Mouse (Mus musculus): ENCODE results near the gene Slc16a7. TPM values are rescaled to one million over a fixed set of nuclear protein-coding genes. Genes with fewer than 3 reads are reported as not detected.

Slc16a7 gene
- polyA plus RNA-seq (2017; shearing (Covaris generic)) = under 1 TPM in 1 of 2 experiments, not detected in 1; 0.83 TPM

DNA sequence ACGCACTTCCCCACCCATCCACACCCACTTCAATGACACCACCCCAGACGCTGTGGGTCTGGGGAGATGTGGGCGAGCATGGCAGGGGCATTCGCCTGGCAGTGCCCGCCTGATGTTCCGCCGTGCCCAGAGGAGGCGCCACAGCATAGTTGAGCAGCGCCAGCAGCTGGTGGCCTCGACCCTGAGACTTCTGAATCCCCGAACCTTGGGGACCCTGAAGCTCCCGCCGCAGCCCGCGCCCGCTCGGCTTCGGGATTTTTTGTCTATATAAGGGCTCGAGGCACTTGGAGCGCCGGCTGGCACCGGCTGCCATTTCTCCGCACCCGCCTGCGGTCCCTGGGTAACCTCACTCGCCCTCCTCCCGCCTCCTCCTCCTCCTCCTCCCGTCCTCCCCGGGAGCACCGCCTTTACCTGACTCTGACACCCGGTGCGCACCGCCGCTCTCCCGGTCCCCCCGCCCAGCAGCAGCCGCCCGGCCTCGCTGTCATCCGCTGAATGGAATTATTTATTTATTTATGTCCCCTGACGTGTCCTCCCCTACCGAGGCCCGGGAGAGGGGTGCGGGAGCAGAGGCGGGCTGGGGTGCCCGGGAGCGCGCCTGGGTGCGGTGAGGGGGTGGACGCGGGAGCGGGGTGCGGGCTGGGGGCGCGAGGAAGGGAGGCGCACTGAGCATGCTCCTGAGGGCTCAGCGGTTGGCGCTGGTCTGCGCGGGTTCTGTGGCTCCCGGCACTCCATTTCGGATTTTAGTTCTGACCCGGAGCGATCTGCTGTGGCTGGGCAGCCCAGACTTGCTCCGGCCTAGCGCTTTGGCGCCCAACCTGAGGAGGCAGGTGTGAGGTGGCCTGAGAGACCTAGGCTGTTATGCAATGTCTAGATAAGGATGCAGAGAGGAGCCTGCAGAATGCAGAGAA is at the start of gene Slc16a7:
Gene Slc16a7, minus strand, starts transcription at position 590 of the 911 bp plus-strand sequence.
- peak; percentile 37 for ATAC-seq

DNA sequence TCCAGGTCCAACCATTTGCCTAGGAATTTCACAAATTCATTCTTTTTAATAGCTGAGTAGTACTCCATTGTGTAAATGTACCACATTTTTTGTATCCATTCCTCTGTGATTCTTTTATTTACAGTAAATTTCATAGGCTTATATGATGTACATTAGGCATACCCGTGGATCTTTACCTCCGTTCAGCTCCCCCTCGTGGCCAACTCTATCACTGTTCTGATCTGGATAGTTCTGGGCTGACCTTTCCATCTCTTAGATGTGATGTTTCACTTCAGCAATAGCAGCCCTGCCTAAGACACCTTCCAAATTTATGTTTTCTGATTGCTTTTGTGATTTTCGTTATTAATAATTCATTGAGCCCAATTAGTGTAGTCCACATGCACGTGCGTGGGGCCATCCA is 29.5 kb upstream of the Slc16a7 start:
- no peak for ATAC-seq

DNA sequence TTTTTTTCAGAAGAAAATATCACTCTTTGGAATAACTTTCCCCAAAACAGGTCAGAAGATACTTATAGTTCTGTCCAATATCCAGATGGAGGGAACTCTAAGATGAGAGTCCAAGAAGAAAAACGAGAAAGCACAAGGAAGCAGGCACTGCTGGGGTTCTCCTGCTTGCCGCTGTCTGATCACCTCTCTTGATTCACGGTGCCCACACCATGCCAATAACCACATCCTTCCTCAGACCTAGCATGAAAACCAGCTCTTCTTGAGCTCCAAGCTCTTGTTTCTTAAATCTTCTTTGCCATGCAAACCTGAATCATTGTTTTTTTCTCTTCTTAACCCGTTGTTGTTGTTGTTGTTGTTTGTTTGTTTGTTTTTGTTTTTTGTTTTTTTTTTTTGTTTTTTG is 10.5 kb upstream of the Slc16a7 start:
- ATAC-seq = no peak

DNA sequence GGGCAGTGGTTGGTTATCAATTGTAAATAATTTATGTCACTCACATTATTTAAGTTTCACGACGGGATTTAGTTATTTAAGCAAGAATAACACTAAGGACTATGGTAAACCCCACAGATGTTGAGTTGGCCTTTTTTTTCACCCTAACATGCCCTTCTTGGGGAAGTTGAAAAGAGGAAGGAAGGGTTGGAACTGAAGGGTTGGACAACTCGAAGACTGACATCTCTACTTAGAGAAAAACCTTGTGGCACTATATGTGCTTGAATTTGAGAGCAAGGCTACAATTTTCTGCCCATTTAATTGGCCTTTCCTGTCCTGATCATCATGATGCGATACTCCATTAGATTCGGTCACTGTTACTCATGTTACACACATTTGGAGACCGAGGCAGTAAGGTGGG is 746 bp upstream of the Slc16a7 start:
- no peak for ATAC-seq

DNA sequence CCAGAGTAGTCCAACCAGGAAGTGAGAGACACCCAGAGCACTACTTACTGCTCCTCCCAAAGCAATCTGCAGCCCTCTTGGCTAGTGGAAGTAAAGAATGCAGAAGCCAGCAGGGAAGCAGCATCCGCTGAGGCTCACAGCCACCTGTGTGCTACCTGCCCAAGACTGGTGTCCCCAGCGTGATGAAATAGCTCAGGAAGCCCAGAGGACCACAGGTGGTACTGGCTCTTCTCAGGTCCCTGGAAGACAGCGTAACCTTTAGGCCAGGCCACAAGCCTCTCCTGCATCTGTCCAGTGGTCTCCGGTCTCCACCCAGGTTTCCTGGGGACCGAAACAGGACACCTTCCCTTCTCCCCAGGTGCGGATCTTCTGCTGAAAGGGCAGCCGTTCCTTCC is 787 bp downstream of the Slc16a7 start:
- no peak for ATAC-seq

DNA sequence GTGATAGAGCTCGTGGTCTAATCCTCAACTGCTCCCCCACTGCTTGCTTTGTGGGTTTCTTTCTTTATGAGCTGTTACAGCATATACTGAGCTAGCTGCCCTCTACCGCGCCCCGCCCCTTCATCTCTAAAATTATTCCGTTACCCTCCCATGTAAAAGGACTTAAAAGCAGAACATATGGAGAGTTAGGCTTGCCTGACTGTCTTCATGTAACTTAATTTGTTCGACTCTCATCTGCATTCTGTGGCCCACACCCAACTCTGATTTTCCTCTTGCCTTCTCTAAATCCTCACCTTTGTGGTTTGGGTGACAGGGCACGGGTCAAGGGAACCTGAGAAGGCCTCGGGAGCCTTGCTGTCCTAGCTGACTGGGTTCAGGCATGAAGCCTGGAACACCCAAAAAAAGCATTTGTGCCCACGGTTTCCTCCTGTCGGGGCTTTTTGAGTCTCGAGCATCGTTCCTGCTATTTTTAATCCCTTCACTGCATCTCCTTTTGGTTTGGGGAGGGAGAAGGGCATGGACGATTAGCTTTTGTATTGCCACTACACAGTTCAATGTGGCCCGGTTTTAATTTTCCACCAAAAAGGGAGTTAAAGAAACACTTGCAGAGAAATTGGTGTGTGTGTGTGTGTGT is 1.4 kb downstream of the Slc16a7 start:
- ATAC-seq = no peak

DNA sequence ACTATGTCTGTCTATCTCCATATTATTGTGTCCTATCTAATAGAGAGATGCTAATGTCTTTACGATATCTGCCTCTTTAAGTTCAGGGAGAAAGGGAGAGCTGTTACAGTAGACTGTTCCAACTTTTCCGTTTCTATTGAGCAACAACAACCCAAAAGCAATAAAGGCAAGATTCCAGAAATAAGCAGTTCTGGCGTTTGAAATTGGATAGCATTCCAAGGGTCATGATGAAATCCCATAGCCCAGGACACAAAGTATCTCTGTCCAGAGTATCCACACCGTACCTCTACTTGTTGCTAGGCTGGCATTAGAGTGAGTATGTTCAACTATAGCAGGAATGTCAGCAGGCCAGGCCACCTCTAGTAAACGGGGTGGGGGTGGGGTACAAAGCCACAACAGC is 13.7 kb downstream of the Slc16a7 start:
- ATAC-seq = no peak

DNA sequence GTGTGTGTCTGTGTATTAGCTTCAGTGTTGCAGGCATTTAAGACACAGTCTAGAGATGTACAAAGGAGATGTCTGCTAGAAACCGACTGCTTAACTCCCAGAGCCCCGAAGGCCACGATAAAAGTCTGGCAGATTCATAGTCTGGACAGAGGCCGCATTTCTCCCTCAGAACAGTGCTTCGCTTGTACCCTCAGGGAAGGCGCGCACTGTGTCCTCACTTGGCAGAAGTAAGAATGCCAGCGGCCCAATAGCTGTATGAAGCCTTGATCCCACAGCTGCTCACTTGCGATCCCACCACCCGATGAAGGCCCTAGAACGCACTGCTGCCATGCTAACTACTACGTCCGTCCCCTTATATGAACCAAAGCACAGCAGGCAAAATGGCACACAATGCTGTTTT is 16.6 kb downstream of the Slc16a7 start:
- ATAC-seq = no peak

DNA sequence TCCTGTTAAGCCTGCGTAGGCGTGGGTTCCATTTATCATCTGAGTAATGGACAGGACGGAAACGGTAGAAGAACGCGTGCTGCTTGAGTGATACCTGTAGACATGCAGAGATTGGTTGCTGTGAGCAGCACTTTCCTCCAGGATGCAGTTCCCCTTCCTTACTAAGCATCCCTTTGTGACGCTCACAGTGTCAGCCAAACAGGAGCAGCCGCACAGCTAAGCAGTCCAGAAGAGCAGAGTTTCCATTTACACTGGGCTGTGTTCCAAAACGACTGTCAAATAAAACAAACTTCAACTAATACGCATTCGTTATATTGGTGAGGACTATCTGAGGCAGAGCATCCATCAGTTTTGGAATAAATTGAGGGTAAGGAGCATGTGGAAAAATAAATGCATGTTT is 17.8 kb downstream of the Slc16a7 start:
- ATAC-seq = no peak

DNA sequence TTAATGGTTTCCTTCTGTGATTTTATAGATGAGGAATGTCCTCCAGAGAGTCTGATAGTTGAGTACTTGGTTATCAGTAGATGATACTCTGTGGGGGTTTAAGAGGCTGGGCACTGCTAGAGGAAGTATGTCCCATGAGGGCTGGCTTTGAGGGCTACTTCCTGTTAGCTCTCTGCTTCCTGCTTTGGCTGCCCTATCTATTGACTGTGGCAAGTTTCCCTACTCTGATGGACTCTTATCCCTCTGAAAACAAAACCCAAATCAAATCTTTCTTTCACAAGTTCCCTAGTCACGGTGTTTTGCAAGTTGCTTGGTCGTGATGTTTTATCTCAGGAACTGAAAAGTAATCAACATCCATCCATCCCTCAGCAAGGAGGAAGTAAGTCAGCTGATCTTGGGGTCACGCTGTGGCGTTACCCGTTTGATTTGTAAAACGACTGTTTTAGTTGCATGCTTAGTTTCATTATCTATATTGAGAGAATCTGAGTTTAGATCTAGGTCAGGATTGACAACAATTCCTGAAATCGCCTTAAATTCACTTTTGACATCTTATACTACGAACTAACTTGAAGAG is 19.1 kb downstream of the Slc16a7 start:
- peak; percentile 58 for ATAC-seq

DNA sequence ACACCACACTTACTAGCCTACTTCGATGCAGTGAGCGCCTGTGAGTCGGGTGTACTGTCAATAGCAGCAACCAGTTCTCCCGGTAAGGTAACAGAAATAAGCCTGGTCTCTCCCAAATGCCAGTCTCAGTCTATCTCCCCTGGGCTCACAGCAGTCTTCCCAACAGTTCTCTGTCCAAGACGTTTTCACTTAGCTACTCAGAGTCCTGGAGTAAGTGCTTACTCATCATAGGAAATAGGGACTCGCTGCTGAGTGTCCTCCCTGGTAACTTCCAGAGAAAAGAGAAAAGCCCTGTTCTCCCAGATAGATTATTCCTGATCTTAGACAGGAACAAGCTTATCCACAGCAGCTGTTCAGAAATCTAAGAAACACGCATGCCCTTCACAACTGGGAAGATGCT is 30.8 kb downstream of the Slc16a7 start:
- ATAC-seq = no peak

DNA sequence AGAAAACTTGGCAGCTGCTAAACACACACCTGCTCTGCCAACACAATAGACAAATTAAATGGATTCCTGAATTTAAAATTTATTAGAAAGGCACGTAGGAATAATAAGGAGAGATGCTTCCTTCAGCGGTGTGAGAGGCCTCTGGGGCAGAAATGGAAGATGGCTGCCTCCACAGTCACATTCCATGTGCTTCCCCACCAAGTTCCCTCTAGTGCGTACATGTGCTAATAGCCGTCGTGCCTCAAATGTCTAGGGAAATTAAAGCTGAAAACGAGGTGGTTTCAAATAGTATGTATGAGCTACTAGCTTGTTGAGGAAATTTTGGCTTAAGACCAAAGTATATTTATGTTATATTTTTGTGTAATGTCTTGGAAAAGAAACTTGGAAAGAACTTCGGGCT is 36.5 kb downstream of the Slc16a7 start:
- ATAC-seq = no peak

DNA sequence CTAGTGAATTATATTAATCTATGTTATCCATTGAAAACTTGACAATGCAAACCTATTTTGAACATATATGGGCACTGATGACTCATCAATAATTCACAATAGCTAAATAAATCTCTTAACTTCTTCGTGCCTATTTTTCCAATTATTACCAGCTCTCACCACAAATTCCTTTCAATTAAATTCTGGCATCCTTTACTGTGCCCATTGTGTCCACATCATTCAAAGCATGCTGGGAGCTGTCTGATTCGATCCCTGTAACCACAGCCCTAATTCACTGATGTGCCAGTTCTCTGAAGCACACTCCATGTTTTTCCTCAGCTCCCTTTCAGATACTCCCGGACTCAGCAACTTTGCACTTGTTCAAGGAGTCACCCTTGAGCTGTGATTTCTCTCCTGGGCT is 41.1 kb downstream of the Slc16a7 start:
- no peak for ATAC-seq

DNA sequence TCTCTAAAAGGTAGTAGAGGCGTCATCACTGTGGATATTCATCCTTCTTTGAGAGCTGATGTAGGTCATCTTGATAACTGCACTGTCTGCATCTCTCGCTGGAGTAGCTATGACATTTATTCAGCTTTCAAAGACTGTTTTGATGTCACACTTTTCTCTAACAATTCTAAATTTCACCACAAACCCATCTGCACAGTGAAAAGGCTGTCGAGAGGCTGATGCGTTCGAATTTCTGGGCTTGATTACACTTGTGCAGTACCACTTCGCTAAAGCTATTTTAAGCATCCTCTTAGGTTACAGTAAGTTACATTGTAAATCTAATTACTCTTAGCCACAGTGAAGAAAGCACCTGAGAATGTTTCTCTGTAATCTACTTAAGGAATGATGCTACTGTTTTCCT is 42.1 kb downstream of the Slc16a7 start:
- ATAC-seq = no peak

DNA sequence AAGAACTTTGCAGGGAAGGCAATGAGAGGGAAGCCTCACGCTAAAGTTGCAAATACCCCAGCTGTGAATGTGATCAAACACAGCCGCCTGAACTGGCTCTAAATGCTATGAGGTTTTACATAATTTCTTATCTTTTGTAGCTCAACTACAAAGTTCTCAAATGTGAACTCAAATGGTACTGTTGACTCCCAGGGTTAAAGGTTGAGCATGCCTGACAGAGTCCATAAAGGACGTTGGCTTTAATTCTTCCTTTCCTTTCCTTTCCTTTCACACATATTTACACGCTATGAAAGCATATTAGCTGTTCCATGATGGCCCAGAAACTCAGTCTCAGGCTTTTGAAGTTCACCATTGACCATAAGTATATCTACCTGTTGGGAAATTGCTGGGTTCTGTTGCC is 42.9 kb downstream of the Slc16a7 start:
- no peak for ATAC-seq

DNA sequence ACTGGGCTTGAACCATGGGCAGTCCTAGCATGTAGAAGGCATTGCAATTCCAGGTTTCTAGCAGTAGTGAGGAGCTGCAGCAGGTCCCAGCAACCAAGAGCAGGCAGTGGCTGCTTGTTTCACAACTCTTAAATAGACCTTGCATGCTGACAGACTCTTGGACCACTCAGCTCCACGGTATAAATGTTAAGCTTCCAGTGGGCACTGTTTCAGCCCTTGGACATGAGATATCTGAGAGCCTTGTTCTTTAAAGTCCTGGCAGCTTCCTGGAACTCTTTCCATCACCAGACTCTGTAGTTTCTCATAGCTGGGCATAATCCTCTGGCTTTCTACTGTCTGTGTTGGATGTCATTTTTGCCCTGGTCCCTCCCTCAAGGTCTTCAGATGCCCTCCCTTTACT is 43.7 kb downstream of the Slc16a7 start:
- no peak for ATAC-seq

DNA sequence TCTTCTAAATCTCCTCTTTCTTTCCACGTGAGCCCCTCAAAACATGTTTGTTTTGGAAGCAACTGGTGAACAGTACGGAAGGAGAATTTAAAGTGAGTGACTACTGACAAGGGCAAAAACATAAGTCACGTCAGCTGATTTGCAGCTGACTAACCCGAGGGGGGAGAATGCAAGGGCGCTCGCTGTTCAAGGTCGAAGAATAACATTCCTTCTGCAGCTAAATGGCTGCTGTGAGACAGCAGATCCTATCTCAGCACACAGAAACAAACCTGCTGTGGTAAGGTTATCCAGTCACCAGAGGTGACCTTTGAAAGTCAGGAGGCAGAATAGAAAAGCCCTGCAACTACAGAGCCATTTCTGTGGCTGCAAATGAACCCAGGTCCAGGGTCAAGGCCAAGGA is 47.1 kb downstream of the Slc16a7 start:
- ATAC-seq = no peak

DNA sequence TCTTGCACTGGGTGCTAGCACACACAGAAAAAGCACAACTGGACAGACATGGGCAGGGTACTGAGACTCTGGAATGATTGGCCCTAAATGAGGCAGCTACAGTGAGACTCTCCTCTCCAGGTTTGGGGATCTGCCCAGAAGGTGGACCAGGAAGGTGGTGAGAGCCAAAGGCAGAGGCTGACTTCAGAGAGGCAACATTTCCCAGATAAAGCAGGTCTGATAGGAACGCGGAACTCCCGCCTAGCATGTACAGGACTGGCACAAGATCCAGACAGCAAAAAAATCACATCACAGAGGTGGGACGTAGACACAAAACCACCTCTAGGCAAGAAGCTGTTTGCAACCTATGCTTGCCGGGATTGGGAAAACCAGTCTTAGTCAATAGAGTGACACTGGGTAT is 55.5 kb downstream of the Slc16a7 start:
- no peak for ATAC-seq

DNA sequence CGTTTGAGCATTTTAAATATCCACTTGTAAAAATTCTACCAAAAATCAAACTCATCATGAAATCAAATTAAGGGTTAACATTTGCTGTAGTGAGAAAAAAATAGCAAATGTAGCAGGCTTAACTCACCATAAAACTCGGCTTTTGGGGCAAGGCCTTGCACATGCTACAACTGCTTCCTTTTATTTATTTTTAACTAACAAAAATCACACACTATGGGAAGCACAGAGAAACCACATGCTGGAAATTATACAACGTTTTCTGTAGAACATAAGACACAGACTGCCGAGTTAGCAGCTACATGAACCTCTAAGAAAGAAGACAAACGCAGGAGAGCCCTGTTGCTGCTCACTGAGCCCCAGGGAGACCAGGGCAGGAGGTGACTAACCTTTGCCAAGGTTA is 57.9 kb downstream of the Slc16a7 start:
- no peak for ATAC-seq

DNA sequence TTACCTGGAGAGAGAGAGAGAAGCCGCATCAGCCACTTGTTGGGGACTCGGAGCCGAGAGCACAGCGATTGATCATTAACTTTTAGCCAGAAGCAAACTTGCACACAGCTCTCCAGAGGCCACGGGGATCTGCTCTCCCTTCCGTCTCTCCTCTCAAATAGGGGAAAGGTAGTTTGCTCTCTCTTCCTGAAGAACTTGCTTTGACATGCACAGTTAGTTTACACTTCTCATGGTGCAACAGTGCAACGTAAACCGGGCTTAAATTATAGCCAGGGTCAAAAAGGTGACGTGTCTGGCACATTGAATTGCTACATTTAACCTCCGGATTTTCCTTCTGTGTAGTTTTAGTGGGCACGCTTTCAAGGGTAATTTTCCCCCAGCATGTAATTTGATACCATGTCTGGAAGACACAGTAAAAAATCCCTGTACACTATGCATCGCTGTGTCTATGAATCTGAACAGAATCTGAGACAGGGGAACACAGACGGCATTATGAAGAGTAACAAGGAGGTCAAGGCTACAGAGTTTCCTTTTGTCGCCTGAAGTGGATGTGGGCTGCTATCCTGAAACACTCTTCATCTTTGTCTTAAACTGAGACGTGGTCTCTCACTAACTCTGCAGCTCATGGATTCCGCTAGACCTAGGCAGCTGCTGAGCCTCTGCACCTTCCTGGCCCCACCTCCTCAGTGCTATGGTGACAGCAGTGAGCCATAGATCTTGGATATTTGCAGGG is 60.8 kb downstream of the Slc16a7 start:
- ATAC-seq = no peak

DNA sequence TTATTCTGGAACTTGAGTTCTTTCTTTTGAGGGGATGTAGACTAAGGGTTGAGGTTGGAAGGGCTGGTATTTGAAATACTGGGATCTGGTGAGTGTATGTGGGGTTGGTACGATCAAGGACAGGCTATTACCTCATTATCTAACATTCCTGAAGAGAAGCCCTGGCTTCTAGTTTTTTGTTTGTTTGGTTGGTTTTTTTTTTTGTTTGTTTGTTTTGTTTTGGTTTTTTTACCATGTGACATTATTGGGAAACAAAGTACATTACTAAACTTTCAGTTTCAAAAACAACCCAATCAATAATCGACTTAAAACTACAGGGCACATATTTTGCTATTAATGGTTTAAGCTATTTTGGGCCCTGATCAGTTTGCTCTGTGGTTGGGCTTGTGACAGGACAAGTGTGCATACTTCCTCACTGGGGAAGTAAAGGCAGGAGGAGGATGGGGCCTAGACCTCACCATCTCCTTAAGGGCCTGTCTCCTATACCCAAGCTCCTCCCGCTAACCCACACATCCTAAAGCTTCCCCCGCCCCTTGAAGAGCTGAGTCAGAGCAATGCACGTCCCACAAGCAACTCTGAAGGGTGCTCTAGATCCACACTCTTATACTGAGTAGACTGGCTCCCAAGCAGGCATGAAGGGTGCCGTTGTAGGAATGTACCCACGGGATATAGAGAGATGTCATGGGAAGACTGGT is 64.2 kb downstream of the Slc16a7 start:
- ATAC-seq = no peak

DNA sequence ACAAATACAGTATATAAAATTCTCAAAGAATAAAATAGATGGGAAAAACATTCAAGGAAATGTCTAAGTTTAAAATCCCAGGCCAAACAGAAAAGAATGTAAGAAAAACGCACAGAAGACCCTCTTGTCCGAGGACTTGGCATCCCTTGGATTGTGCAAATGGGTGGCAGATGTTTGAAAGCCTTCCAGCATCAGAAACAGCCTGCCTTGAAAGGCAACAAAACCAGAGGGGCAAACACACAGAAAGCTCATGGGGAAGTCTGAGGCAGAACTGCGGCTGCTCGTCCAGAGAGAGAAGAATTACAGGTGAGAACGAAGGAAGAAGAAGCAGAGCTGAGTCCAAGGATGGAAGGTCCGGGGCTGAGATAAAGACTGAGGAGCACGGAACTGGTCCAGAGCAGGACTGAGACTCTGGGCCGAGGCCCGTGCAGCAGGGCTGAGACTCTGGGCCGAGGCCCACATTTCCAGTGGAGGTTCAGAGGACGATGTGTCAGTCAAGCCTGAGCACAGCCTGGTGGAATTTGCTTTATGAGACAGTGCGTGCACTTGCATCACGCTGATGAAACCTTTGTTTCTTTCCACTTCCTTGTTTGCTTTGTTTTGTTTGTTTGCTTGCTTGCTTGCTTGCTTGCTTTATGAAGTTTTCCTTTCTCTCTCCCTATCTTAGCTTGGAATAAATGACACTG is 65.0 kb downstream of the Slc16a7 start:
- ATAC-seq = no peak
